Mouse (Mus musculus) E14TG2a.4 (cell line): ENCODE results near the gene Gstm2.
A peak's percentile ranks its signal among the peaks of the same experiment; 100 is the strongest.

ENCODE experiments used
- CTCF ChIP-seq: conservative IDR thresholded peaks from 2 replicates; pipeline ENCODE4 v1.5.1; 2014; ENCODE audit warnings: low read length
- POU5F1 ChIP-seq: IDR thresholded peaks from 2 replicates; pipeline ENCODE4 v1.6.1; 2014; ENCODE audit warnings: low read length, borderline replicate concordance

DNA sequence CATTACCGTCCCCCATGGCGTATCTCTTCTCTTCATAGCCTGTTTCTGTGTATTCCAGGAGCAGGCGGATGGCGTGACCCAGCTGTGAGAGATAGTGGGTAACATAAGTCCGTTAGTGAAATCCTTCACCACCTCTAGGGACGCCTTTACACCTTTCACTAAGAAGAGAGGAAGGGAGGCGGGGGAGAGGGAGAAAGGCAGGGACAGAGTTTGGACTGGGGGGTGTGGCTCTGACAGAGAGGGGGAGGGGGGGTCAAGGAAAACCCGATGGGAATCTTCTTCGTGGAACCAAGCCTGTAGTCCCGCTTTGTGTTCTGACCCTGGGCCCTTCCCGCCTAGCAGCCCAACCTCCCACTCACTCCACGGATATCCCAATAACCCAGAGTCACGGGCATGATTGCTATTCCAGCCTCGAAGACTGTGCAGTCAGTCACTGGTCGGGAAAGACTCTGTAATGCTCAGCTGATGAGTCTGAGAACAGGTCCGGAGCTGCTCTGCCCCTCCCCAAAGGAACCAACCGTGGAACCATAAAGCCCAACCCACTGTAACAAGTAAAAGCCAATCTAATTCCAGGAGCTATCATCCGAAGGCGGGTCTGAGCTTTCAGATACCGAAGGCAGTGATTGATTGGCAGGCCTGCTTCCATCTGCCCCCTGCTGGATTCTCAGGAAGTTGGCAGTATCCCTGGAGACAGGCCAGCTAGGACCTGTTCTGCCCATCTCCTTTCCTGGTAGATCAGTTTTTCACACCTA lies 42.8 kb downstream of the Gstm2 start, which contains the start of gene Gstm6:
- peak; percentile 34 for TF ChIP-seq CTCF
- TF ChIP-seq POU5F1: no peak
